Mouse (Mus musculus) spleen, adult 2 months (tissue): ENCODE results near the gene Cdpf1. TPM values are rescaled to one million over a fixed set of nuclear protein-coding genes. Genes with fewer than 3 reads are reported as not detected.

Source experiments
- DNase-seq, 2 experiments: peaks; one replicate each; pipeline versions ENCODE4 v3.0.0 to v3.0.0-alpha.2; 2012 to 2021; ENCODE audit warnings: low spot score in 2 of 2, low read depth in 1 of 2
- H3K27ac ChIP-seq: fragments of 200-500 bp; 2 replicates; pipeline ENCODE4 v1.5.1; 2012; ENCODE audit warnings: low read length, inconsistent platforms; ENCODE audit not compliant: insufficient read depth
- H3K27me3 ChIP-seq: fragments of 200-500 bp; 2 replicates; pipeline ENCODE4 v1.6.1; 2012; ENCODE audit warnings: mild to moderate bottlenecking, moderate library complexity, low read length, inconsistent platforms; ENCODE audit not compliant: control insufficient read depth, insufficient read depth
- H3K36me3 ChIP-seq: fragments of 200-500 bp; 2 replicates; pipeline ENCODE4 v1.6.1; 2012; ENCODE audit warnings: mild to moderate bottlenecking, low read length, inconsistent platforms; ENCODE audit not compliant: control insufficient read depth, insufficient read depth
- H3K4me1 ChIP-seq: fragments of 200-500 bp; 2 replicates; pipeline ENCODE4 v1.6.1; 2011; ENCODE audit warnings: inconsistent platforms; ENCODE audit not compliant: control insufficient read depth, insufficient read depth, insufficient read length
- H3K4me3 ChIP-seq: fragments of 200-500 bp; 2 replicates; pipeline ENCODE4 v1.5.1; 2011; ENCODE audit warnings: mild to moderate bottlenecking, inconsistent platforms; ENCODE audit not compliant: insufficient read depth, insufficient read length; ENCODE audit errors: extremely low read depth
- CTCF ChIP-seq: fragments of 200-500 bp; IDR thresholded peaks from 2 replicates; pipeline ENCODE4 v1.5.1; 2011; ENCODE audit warnings: mild to moderate bottlenecking, inconsistent platforms; ENCODE audit not compliant: insufficient read depth, insufficient read length, insufficient replicate concordance; ENCODE audit errors: extremely low read depth
- POLR2A ChIP-seq: fragments of 200-500 bp; IDR thresholded peaks from 2 replicates; pipeline ENCODE4 v1.6.1; 2011; ENCODE audit warnings: low read depth, low read length, inconsistent platforms
- WGBS: fragments of 180-500 bp; shearing (Covaris S2); methylation state at CpG from one replicate; pipeline ENCODE4 v1.1.7; 2018; 5-methylcytosine and 5-hydroxymethylcytosine counted together
- polyA plus RNA-seq: library from polyadenylated mRNA; depleted of rRNA; stranded (reverse); fragments of >200 nt; gene quantifications from 2 replicates; pipeline ENCODE4 v1.2.3, GENCODE M21; 2012; rRNA removed

The Cdpf1 gene
- polyA plus RNA-seq, 1 experiment: 24.3 TPM

- H3K4me3 ChIP-seq: no peak overlapping the region
- no peaks in the 10 kb centered on the region for H3K27me3 ChIP-seq
- TF ChIP-seq POLR2A (no peak), CTCF (no peak)
- DNase-seq: no peak
- no peaks in the 10 kb centered on the region for H3K4me1 ChIP-seq
- no peak overlapping the region for H3K27ac ChIP-seq
- WGBS: 82% methylated on average over 17 of the region's 17 CpGs
- H3K36me3 ChIP-seq: no peaks in the 10 kb centered on the region
Observed at GRCm38 (mm10) chr15:85771306-85772121, 40.0 kb downstream of the Cdpf1 start.

GRCm38 (mm10) chr15:85768991-85769390 is 42.5 kb downstream of the Cdpf1 start:
- Histone ChIP-seq H3K27ac (no peak overlapping the region), H3K36me3 (no peaks in the 10 kb centered on the region), H3K4me1 (no peaks in the 10 kb centered on the region), H3K27me3 (no peaks in the 10 kb centered on the region), H3K4me3 (no peak overlapping the region)
- 93% methylated on average over 8 of the region's 8 CpGs for WGBS
- TF ChIP-seq POLR2A: no peak
- no peak for TF ChIP-seq CTCF
- DNase-seq: no peak

GRCm38 (mm10) chr15:85766677-85767076 is 44.8 kb downstream of the Cdpf1 start:
- TF ChIP-seq CTCF (no peak), POLR2A (no peak)
- H3K27me3 ChIP-seq: no peaks in the 10 kb centered on the region
- H3K4me3 ChIP-seq: no peak overlapping the region
- H3K36me3 ChIP-seq: no peaks in the 10 kb centered on the region
- no peak for DNase-seq
- WGBS: 86% methylated on average over 5 of the region's 5 CpGs
- H3K27ac ChIP-seq: no peak overlapping the region
- no peaks in the 10 kb centered on the region for H3K4me1 ChIP-seq

- no peak overlapping the region for H3K27ac ChIP-seq
- TF ChIP-seq POLR2A (no peak), CTCF (no peak)
- H3K4me3 ChIP-seq: no peak overlapping the region
- no peaks in the 10 kb centered on the region for H3K4me1 ChIP-seq
- no peaks in the 10 kb centered on the region for H3K36me3 ChIP-seq
- no peaks in the 10 kb centered on the region for H3K27me3 ChIP-seq
- DNase-seq: no peak
- WGBS: 60% methylated on average over 3 of the region's 3 CpGs
Observed at GRCm38 (mm10) chr15:85765022-85765421, 46.5 kb downstream of the Cdpf1 start.

- Histone ChIP-seq H3K27me3 (no peaks in the 10 kb centered on the region), H3K4me3 (no peak overlapping the region), H3K36me3 (no peaks in the 10 kb centered on the region), H3K4me1 (no peaks in the 10 kb centered on the region), H3K27ac (no peak overlapping the region)
- DNase-seq: no peak
- no peak for TF ChIP-seq POLR2A
- no peak for TF ChIP-seq CTCF
- WGBS: 88% methylated on average over 4 of the region's 4 CpGs
Observed at GRCm38 (mm10) chr15:85762761-85763160, 48.7 kb downstream of the Cdpf1 start.

- 93% methylated on average over 3 of the region's 3 CpGs for WGBS
- TF ChIP-seq CTCF (no peak), POLR2A (no peak)
- no peak overlapping the region for H3K4me3 ChIP-seq
- no peaks in the 10 kb centered on the region for H3K4me1 ChIP-seq
- no peaks in the 10 kb centered on the region for H3K27me3 ChIP-seq
- no peak for DNase-seq
- no peaks in the 10 kb centered on the region for H3K36me3 ChIP-seq
- H3K27ac ChIP-seq: no peak overlapping the region
Observed at GRCm38 (mm10) chr15:85757768-85758167, 53.7 kb downstream of the Cdpf1 start.

Other genes with a start within 250 kb of the Cdpf1 start
- gene Wnt7b, start 229.2 kb downstream of the Cdpf1 start, polyA plus RNA-seq: 0.08 and 0.09 TPM in 2 replicates
- 0.06 and 0.14 TPM in 2 replicates for gene Ppara, start 76.7 kb downstream of the Cdpf1 start, polyA plus RNA-seq
- gene Pkdrej, start 10.0 kb upstream of the Cdpf1 start, polyA plus RNA-seq: 0.01 and 0.02 TPM in 2 replicates
- gene Ttc38, start 20.6 kb upstream of the Cdpf1 start, polyA plus RNA-seq: 4.9 and 5.3 TPM in 2 replicates
- gene Gtse1, start 48.0 kb upstream of the Cdpf1 start, polyA plus RNA-seq: 5.2 and 9.5 TPM in 2 replicates
- 20.7 and 29.3 TPM in 2 replicates for gene Trmu, start 67.6 kb upstream of the Cdpf1 start, polyA plus RNA-seq
- 7.4 and 7.9 TPM in 2 replicates for gene Celsr1, start 222.1 kb upstream of the Cdpf1 start, polyA plus RNA-seq
- 36.2 and 43.9 TPM in 2 replicates for gene Gramd4, start 246.0 kb upstream of the Cdpf1 start, polyA plus RNA-seq